Mouse (Mus musculus) inflammation-experienced regulatory T-cells, adult 6 months (primary cell): ENCODE measurements around the gene Drc7. TPM values are rescaled to one million over a fixed set of nuclear protein-coding genes. Genes with fewer than 3 reads are reported as not detected.
"Not testable (repeated sequence)": the region's sequence is repeated elsewhere in the genome, so short reads cannot be mapped to it uniquely, and the experiment has no call there.

Experiments used
- ATAC-seq: one replicate; pipeline ENCODE4 v1.8.0; 2017
- polyA plus RNA-seq, 3 experiments: library from polyadenylated mRNA; unstranded; fragments of 100-300 nt; shearing (Covaris generic); gene quantifications; one replicate each; pipeline ENCODE4 v1.2.1; 2017

Gene Drc7
- not detected for polyA plus RNA-seq

GRCm38 (mm10) chr8:95054927-95055510 is at the start of gene Drc7:
Drc7 (plus strand) TSS chr8:95055103.
- no peak for ATAC-seq

- no peak for ATAC-seq
Observed at GRCm38 (mm10) chr8:95012442-95012919, 42.4 kb upstream of the Drc7 start.

GRCm38 (mm10) chr8:95015866-95016265 is 39.0 kb upstream of the Drc7 start:
- ATAC-seq: no peak

- no peak for ATAC-seq
Observed at GRCm38 (mm10) chr8:95016684-95017083, 38.2 kb upstream of the Drc7 start.

- no peak for ATAC-seq
Observed at GRCm38 (mm10) chr8:95017451-95017850, 37.5 kb upstream of the Drc7 start, which contains the start of gene Adgrg3. Adgrg3 (plus strand) TSS chr8:95017692.

GRCm38 (mm10) chr8:95017969-95018635 is 36.8 kb upstream of the Drc7 start:
- ATAC-seq: no peak

- peak; percentile 56 for ATAC-seq
Observed at GRCm38 (mm10) chr8:95020293-95020777, 34.6 kb upstream of the Drc7 start.

- ATAC-seq: no peak
Observed at GRCm38 (mm10) chr8:95020821-95021220, 34.1 kb upstream of the Drc7 start.

- no peak for ATAC-seq
Observed at GRCm38 (mm10) chr8:95023201-95023600, 31.7 kb upstream of the Drc7 start.

- ATAC-seq: no peak
Observed at GRCm38 (mm10) chr8:95024387-95024786, 30.5 kb upstream of the Drc7 start.

- no peak for ATAC-seq
Observed at GRCm38 (mm10) chr8:95025421-95025820, 29.5 kb upstream of the Drc7 start.

GRCm38 (mm10) chr8:95028391-95028790 is 26.5 kb upstream of the Drc7 start:
- ATAC-seq: not testable (repeated sequence)

- no peak for ATAC-seq
Observed at GRCm38 (mm10) chr8:95037106-95037925, 17.6 kb upstream of the Drc7 start.

GRCm38 (mm10) chr8:95041883-95042784 is 12.8 kb upstream of the Drc7 start:
- ATAC-seq: no peak

GRCm38 (mm10) chr8:95044811-95045210 is 10.1 kb upstream of the Drc7 start:
- no peak for ATAC-seq

- ATAC-seq: no peak
Observed at GRCm38 (mm10) chr8:95046982-95047381, 7.9 kb upstream of the Drc7 start.

GRCm38 (mm10) chr8:95047884-95048680 is 6.8 kb upstream of the Drc7 start:
- ATAC-seq: no peak

- no peak for ATAC-seq
Observed at GRCm38 (mm10) chr8:95049636-95050035, 5.3 kb upstream of the Drc7 start.

GRCm38 (mm10) chr8:95054438-95054837 is 465 bp upstream of the Drc7 start:
- no peak for ATAC-seq

- ATAC-seq: no peak
Observed at GRCm38 (mm10) chr8:95056414-95056813, 1.5 kb downstream of the Drc7 start.

- no peak for ATAC-seq
Observed at GRCm38 (mm10) chr8:95058661-95059060, 3.8 kb downstream of the Drc7 start.
